9 mouse cellular contexts compared by ENCODE assay signal in the genomic region with DNA sequence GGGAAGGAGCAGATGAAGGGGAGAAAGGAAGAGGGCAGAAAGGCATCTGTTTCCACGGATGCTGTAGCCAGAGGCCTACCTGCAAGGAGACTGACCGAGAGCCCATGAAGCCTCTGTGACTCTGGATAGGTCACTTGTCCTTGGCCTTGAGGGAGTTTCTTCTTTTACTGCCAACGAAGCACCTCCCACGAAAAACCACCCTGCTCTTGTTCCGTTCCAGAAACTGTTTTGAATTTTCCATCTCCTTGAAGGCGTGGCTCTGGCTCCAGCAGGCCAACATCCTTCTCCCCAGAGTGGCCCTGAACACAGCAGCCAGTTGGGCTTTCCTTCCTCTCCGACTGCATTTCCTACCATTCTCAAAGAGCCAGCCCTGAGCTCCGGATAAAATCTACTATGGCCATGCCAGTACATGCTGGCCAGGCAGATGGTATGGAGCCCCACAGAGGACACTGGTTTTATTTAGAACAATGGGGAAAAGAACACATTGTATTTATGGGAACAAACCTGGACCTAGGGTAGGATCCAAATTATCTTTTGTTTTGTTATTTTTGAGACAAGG. TPM values are rescaled to one million over a fixed set of nuclear protein-coding genes. Genes with fewer than 3 reads are reported as not detected.
DNase-seq lines count a peak whose midpoint lies in the region; ATAC-seq and TF ChIP-seq lines count a peak whose summit lies in the region.
"Had no signal": no experiment of that assay in that cellular context is flagged by ENCODE, and none has a peak within 500 bp of the region (broad histone marks: within the 10 kb centered on the region; RNA-seq: fewer than 3 reads in every experiment).

No protein-coding gene starts in this region.

- DNase-seq in liver, adult 2 months (ENCODE audit: extremely low read depth, low read depth, low spot score): peak; percentile 13
- DNase-seq in liver: no peak
- peak; percentile 72 to 87 for DNase-seq in heart, adult 18-20 months
- DNase-seq in kidney, adult 8-10 months: peak; percentile 45 to 63
- DNase-seq in skeletal muscle tissue, adult 2 months (ENCODE audit: low read depth, low spot score): peak; percentile 82
- no peak for DNase-seq in thymus, postnatal 0 days (ENCODE audit: low spot score)
- DNase-seq in right cerebral cortex, postnatal 36 days (ENCODE audit: low spot score in 2 of 2): no peak

- TF ChIP-seq CTCF in liver, adult 2 months (IDR thresholded peaks at IDR 0.05; ENCODE audit: low read depth, low read length): no peak

- no peaks in the 10 kb centered on the region for H3K27me3 ChIP-seq in liver, adult 2 months (ENCODE audit: control insufficient read depth, insufficient read depth, low read length)

- H3K79me2 ChIP-seq in liver, adult 2 months (ENCODE audit: control insufficient read depth, insufficient read depth, low read length): 0 out of 2 replicates have a peak, but pooled peaks cover 4% of the 10 kb centered on the region

- peak overlapping the region; percentile 50; the same call in 1 of the 2 replicates for H3K27ac ChIP-seq in liver, adult 2 months (replicated peaks; ENCODE audit: insufficient read depth, low read depth, low read length)

- 73% methylated on average over 8 of the region's 8 CpGs for WGBS in liver, adult 2 months

- peak overlapping the region; percentile 29; the same call in 1 of the 2 replicates for H3K4me3 ChIP-seq in liver, adult 2 months (ENCODE audit: insufficient read depth, low read depth, low read length)

- no peaks in the 10 kb centered on the region for H3K36me3 ChIP-seq in liver, adult 2 months (ENCODE audit: control insufficient read depth, insufficient read depth, low read length)

- no peak for ATAC-seq in monocyte, adult 5-6 weeks (replicated peaks; ENCODE audit: insufficient number of reproducible peaks, low FRiP score, low TSS enrichment, poor library complexity, severe bottlenecking)

- H3K4me1 ChIP-seq in liver, adult 2 months (ENCODE audit: control insufficient read depth, insufficient read depth, low read length): peaks cover 16% of the 10 kb centered on the region

- no peak for TF ChIP-seq POLR2A in liver, adult 2 months (IDR thresholded peaks at IDR 0.05; ENCODE audit: extremely low read depth, insufficient read depth, low read length)

- H3K9ac ChIP-seq in liver, adult 2 months (ENCODE audit: low read depth, low read length): no peak overlapping the region

RNA-seq across cellular contexts. Expression of a gene that starts 2.4 kb away (rescaled TPM):
- total RNA-seq in liver, adult 2 months (2014; rRNA removed): 9.3 and 9.7 TPM in 2 replicates
- 7.2 and 7.6 TPM in 2 replicates for polyA plus RNA-seq in liver, adult 2 months (2012; rRNA removed)
- total RNA-seq in heart, adult 18-20 months (2021): 10 to 100 TPM; 14.2 to 15.0 TPM
- polyA plus RNA-seq in thymus, postnatal 0 days (2015; fragmentation: Nextera tagmentation; extraction: Ambion mirVana): 81.7 and 87.2 TPM in 2 replicates
- 30.9 to 112 TPM (median 62.0 TPM) in 3 replicates for total RNA-seq in monocyte, adult 5-6 weeks (2017)

RNA-seq across cellular contexts. Expression of a gene that starts 2.5 kb away (rescaled TPM):
- 10.3 and 11.3 TPM in 2 replicates for total RNA-seq in liver, adult 2 months (2014; rRNA removed)
- polyA plus RNA-seq in liver, adult 2 months (2012; rRNA removed): 21.0 and 23.0 TPM in 2 replicates
- 10 to 100 TPM; 16.4 to 18.8 TPM for total RNA-seq in heart, adult 18-20 months (2021)
- 39.5 and 40.6 TPM in 2 replicates for polyA plus RNA-seq in thymus, postnatal 0 days (2015; fragmentation: Nextera tagmentation; extraction: Ambion mirVana)
- 13.5 to 20.9 TPM (median 15.1 TPM) in 3 replicates for total RNA-seq in monocyte, adult 5-6 weeks (2017)

RNA-seq across cellular contexts. Expression of a gene that starts 7.3 kb away (rescaled TPM):
- total RNA-seq in liver, adult 2 months (2014; rRNA removed): 0.54 and 1.6 TPM in 2 replicates
- 1.3 and 1.4 TPM in 2 replicates for polyA plus RNA-seq in liver, adult 2 months (2012; rRNA removed)
- total RNA-seq in heart, adult 18-20 months (2021): under 1 TPM; 0.74 to 0.90 TPM
- polyA plus RNA-seq in thymus, postnatal 0 days (2015; fragmentation: Nextera tagmentation; extraction: Ambion mirVana): 3.0 and 3.3 TPM in 2 replicates
- total RNA-seq in monocyte, adult 5-6 weeks (2017): 0.78 TPM in 1 of 3 replicates, not detected in the others
- total RNA-seq: hematopoietic stem cell, adult 5-6 weeks had no signal

RNA-seq across cellular contexts. Expression of a gene that starts 19.5 kb away (rescaled TPM):
- total RNA-seq in liver, adult 2 months (2014; rRNA removed): 8.2 and 10.2 TPM in 2 replicates
- polyA plus RNA-seq in liver, adult 2 months (2012; rRNA removed): 11.9 and 15.1 TPM in 2 replicates
- total RNA-seq in heart, adult 18-20 months (2021): 10 to 100 TPM; 22.8 to 24.4 TPM
- polyA plus RNA-seq in thymus, postnatal 0 days (2015; fragmentation: Nextera tagmentation; extraction: Ambion mirVana): 57.4 and 64.5 TPM in 2 replicates
- total RNA-seq in monocyte, adult 5-6 weeks (2017): 27.6 to 67.4 TPM (median 64.4 TPM) in 3 replicates

RNA-seq across cellular contexts. Expression of a gene that starts 20.9 kb away (rescaled TPM):
- 65.6 and 67.5 TPM in 2 replicates for total RNA-seq in liver, adult 2 months (2014; rRNA removed)
- 75.8 and 93.6 TPM in 2 replicates for polyA plus RNA-seq in liver, adult 2 months (2012; rRNA removed)
- total RNA-seq in heart, adult 18-20 months (2021): 10 to 100 TPM; 40.6 to 45.1 TPM
- 190 and 230 TPM in 2 replicates for polyA plus RNA-seq in thymus, postnatal 0 days (2015; fragmentation: Nextera tagmentation; extraction: Ambion mirVana)
- total RNA-seq in monocyte, adult 5-6 weeks (2017): 189 to 234 TPM (median 226 TPM) in 3 replicates

Comparison
In these comparisons a context has a peak if more than half of its experiments do, and no peak if none do; other contexts are left out.
1. DNase-seq: peak in liver, adult 2 months (single experiment), heart, adult 18-20 months (2 of 2), kidney, adult 8-10 months (2 of 2) and skeletal muscle tissue, adult 2 months (single experiment); none in liver (single experiment), thymus, postnatal 0 days (single experiment) and right cerebral cortex, postnatal 36 days (0 of 2).